Mouse (Mus musculus) brain, embryonic 14.5 days (tissue): ENCODE results near the gene Cilp2.

Source experiments
- CTCF ChIP-seq: fragments of 200-500 bp; IDR thresholded peaks from 2 replicates; pipeline ENCODE4 v1.5.1; 2012; ENCODE audit warnings: inconsistent platforms, mild to moderate bottlenecking, moderate library complexity, borderline replicate concordance; ENCODE audit not compliant: insufficient read depth, insufficient read length; ENCODE audit errors: extremely low read depth
- POLR2A ChIP-seq: fragments of 200-500 bp; IDR thresholded peaks from 2 replicates; pipeline ENCODE4 v1.6.1; 2012; ENCODE audit warnings: mild to moderate bottlenecking, inconsistent platforms, borderline replicate concordance; ENCODE audit not compliant: poor library complexity, insufficient read depth, insufficient read length, severe bottlenecking; ENCODE audit errors: extremely low read depth

DNA sequence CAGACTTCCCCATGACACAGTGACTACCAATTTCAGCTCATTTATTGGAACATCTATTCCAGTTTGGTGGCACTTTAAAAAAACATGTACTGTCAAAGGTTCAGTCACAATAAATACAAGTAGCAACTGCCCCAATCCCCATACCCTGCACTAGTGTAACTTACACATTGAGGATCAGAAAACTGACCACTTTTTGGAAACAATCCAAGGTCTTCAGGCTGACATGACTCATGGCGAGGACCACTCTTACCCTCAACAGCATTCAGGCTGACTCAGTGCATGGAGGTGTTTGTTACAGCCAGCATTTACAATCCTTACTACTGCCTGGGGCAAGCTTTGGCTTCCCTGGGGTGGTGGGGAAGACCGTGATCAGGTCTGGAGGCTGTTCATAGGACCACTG, 19.6 kb upstream of the Cilp2 start:
- TF ChIP-seq POLR2A (no peak), CTCF (no peak)
